Mouse (Mus musculus): Measurements from ENCODE around the gene Abraxas2.
A peak's percentile ranks its signal among the peaks of the same experiment; 100 is the strongest.

Abraxas2 gene

GRCm38 (mm10) chr7:132859042-132859958 lies at the start of gene Abraxas2:
Gene Abraxas2 (plus strand): TSS chr7:132859225.
- peak; percentile 89 for DNase-seq (ENCODE audit: low spot score)

GRCm38 (mm10) chr7:132809721-132810120 lies 49.3 kb upstream of the Abraxas2 start:
- DNase-seq (ENCODE audit: low spot score): no peak

- DNase-seq (ENCODE audit: low spot score): peak; percentile 14
Observed at GRCm38 (mm10) chr7:132810368-132810767, 48.7 kb upstream of the Abraxas2 start.

GRCm38 (mm10) chr7:132810879-132811278 lies 48.1 kb upstream of the Abraxas2 start:
- DNase-seq (ENCODE audit: low spot score): peak; percentile 78

- DNase-seq (ENCODE audit: low spot score): no peak
Observed at GRCm38 (mm10) chr7:132811716-132812618, 47.1 kb upstream of the Abraxas2 start.

GRCm38 (mm10) chr7:132812619-132813415 lies 46.2 kb upstream of the Abraxas2 start:
- peak; percentile 16 for DNase-seq (ENCODE audit: low spot score)

- peak; percentile 70 for DNase-seq (ENCODE audit: low spot score)
Observed at GRCm38 (mm10) chr7:132813416-132814088, 45.5 kb upstream of the Abraxas2 start, which contains the start of gene Fam53b. Gene Fam53b (minus strand): TSS chr7:132813886.

- no peak for DNase-seq (ENCODE audit: low spot score)
Observed at GRCm38 (mm10) chr7:132814089-132814450, 45.0 kb upstream of the Abraxas2 start.

GRCm38 (mm10) chr7:132815081-132815480 lies 43.9 kb upstream of the Abraxas2 start:
- no peak for DNase-seq (ENCODE audit: low spot score)

GRCm38 (mm10) chr7:132816528-132816927 lies 42.5 kb upstream of the Abraxas2 start:
- no peak for DNase-seq (ENCODE audit: low spot score)

- DNase-seq (ENCODE audit: low spot score): no peak
Observed at GRCm38 (mm10) chr7:132817056-132817455, 42.0 kb upstream of the Abraxas2 start.

GRCm38 (mm10) chr7:132820692-132821091 lies 38.3 kb upstream of the Abraxas2 start:
- DNase-seq (ENCODE audit: low spot score): no peak

GRCm38 (mm10) chr7:132823832-132824231 lies 35.2 kb upstream of the Abraxas2 start:
- no peak for DNase-seq (ENCODE audit: low spot score)

GRCm38 (mm10) chr7:132824346-132825022 lies 34.5 kb upstream of the Abraxas2 start:
- no peak for DNase-seq (ENCODE audit: low spot score)

GRCm38 (mm10) chr7:132830955-132831354 lies 28.1 kb upstream of the Abraxas2 start:
- no peak for DNase-seq (ENCODE audit: low spot score)

- DNase-seq (ENCODE audit: low spot score): peak; percentile 55
Observed at GRCm38 (mm10) chr7:132841287-132841686, 17.7 kb upstream of the Abraxas2 start.

- DNase-seq (ENCODE audit: low spot score): no peak
Observed at GRCm38 (mm10) chr7:132842455-132842854, 16.6 kb upstream of the Abraxas2 start.

GRCm38 (mm10) chr7:132843152-132843551 lies 15.9 kb upstream of the Abraxas2 start:
- no peak for DNase-seq (ENCODE audit: low spot score)

GRCm38 (mm10) chr7:132852173-132852844 lies 6.7 kb upstream of the Abraxas2 start, which contains the start of gene Eef1akmt2:
Gene Eef1akmt2 (minus strand): TSS chr7:132852673.
- peak; percentile 83 for DNase-seq (ENCODE audit: low spot score)

GRCm38 (mm10) chr7:132853361-132853760 lies 5.7 kb upstream of the Abraxas2 start:
- DNase-seq (ENCODE audit: low spot score): peak; percentile 31
